Mouse (Mus musculus): ENCODE data around the gene Gm17027. TPM values are rescaled to one million over a fixed set of nuclear protein-coding genes. Genes with fewer than 3 reads are reported as not detected.
"Not testable (repeated sequence)": the region's sequence is repeated elsewhere in the genome, so short reads cannot be mapped to it uniquely, and the experiment has no call there.

Gm17027 gene
- total RNA-seq (2021) = not detected
- long read RNA-seq, experiment 1 = 0 reads
- long read RNA-seq, experiment 2 = 0 reads

DNA sequence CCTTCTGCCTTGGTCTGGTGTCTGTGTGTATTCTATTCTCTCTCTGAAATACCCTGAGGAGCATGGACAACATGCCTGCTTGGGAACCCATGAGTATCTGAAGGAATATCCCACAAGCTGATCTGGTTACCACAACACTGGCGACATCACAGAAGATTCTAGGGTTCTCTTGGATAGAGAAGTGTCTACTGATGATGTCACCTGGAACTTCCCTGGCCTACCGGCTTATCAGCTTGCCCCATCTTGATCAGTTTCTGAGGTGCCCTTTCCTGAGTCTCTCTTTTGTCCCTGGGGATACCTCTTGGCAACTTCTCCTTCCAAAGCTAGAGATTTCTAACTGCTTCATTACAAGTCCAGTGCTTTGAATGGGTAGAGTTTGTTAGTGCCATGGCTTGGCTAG, at the start of gene Gm17027:
Gm17027 (minus strand) TSS at position 101 of the 400 bp plus-strand sequence.
- DNase-seq (ENCODE audit: low spot score in 2 of 2) = not testable (repeated sequence)

DNA sequence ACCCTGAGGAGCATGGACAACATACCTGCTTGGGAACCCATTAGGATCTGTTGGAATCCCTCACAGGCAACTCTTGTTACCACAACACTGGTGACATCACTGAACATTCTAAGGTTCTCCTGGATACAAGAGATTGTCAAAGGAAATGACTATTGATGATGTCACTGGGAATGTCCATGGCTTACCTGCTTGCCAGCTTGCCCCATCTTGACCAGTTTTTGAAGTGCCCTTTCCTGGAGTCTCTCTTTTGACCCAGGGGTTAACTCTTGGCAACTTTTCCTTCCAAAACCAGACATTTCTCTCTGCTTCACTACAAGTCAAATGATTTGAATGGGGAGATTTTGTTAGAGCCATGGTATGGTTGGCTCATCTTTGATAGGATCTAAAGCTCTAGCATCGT, 28.3 kb upstream of the Gm17027 start, which contains the start of gene Gm3573:
Gm3573 (minus strand) TSS at position 101 of the 400 bp plus-strand sequence.
- not testable (repeated sequence) for DNase-seq (ENCODE audit: low spot score in 2 of 2)

DNA sequence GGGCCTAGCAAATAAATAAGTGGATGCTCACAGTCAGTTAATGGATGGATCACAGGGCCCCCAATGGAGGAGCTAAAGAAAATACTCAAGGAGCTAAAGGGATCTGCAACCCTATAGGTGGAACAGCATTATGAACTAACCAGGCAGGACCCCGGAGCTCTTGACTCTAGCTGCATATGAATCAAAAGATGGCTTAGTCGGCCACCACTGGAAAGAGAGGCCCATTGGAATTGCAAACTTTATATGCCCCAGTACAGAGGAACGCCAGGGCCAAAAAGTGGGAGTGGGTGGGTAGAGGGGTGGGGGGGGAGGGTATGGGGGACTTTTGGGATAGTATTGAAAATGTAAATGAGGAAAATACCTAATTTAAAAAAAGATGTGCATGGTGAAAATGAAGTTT, 21.5 kb upstream of the Gm17027 start:
- DNase-seq (ENCODE audit: low spot score in 2 of 2) = peak; percentile 11 to 16

DNA sequence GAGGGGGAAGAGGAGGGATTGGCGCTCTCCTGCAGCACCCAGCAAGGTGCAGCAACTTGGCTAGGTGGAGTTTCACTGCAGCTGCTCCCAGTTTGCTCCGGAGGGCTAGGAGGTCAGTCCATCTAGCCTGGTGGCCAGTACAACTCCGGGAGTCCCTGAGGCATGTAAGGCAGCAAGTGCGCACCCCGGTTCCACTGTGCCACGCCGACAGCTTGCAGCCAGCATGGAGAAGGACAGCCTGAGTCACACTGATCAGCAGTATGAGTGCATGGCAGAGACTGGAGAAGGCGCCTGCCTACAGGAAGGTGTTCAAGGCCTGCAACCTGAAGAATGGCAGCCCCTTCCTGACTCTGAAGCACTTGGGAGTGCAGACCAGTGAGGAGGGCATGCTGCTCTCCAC, 27.9 kb downstream of the Gm17027 start:
- DNase-seq (ENCODE audit: low spot score in 2 of 2) = peak; percentile 6 to 15

DNA sequence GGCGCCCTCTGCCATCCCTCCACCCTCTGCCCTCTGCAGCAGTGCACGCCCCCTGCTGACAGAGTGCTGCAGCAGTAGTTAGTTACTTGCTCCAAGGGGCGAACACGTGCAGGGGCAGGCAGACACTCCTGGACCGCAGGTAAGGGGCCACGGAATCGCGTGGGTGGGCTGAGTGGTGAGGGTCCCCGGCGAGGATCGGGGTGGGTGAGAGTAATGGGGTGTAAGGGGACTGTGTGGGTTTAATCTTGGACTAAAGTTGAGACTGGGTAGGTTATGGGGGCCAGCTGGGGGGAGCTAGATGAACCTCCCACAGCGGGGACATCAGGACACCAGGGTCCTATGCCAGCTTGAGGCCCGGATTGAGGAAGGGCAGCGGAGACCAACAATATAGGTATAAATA, 28.6 kb downstream of the Gm17027 start:
- DNase-seq (ENCODE audit: low spot score in 2 of 2) = peak; percentile 4 to 13

DNA sequence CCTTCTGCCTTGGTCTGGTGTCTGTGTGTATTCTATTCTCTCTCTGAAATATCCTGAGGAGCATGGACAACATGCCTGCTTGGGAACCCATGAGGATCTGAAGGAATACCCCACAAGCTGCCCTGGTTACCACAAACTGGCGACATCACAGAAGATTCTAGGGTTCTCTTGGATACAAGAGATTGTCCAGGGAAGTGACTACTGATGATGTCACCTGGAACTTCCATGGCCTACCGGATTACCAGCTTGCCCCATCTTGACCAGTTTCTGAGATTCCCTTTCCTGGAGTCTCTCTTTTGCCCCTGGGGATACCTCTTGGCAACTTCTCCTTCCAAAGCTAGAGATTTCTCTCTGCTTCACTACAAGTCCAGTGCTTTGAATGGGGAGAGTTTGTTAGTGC, 45.2 kb downstream of the Gm17027 start, which contains the start of gene Gm7951:
Gm7951 (minus strand) TSS at position 101 of the 400 bp plus-strand sequence.
- not testable (repeated sequence) for DNase-seq (ENCODE audit: low spot score in 2 of 2)

Other genes starting within 250 kb of the Gm17027 start
- not detected for gene 1700049E17Rik1, start 237.7 kb downstream of the Gm17027 start, total RNA-seq (2021)
- gene 1700024B05Rik, start 218.6 kb downstream of the Gm17027 start, total RNA-seq (2021) = not detected
- gene Gm6401, start 194.7 kb downstream of the Gm17027 start, total RNA-seq (2021) = not detected
- gene Gm3543, start 179.3 kb downstream of the Gm17027 start, total RNA-seq (2021) = not detected
- gene Gm7951, start 45.3 kb downstream of the Gm17027 start, total RNA-seq (2021) = not detected
- gene Gm3573, start 28.2 kb upstream of the Gm17027 start, total RNA-seq (2021) = not detected
- not detected for gene Gm17026, start 97.4 kb upstream of the Gm17027 start, total RNA-seq (2021)
- gene Gm9611, start 134.7 kb upstream of the Gm17027 start, total RNA-seq (2021) = not detected
- gene Gm7995, start 147.6 kb upstream of the Gm17027 start, total RNA-seq (2021) = not detected